Mouse (Mus musculus) kidney, adult 2 months (tissue): ENCODE measurements around the gene Prg3. TPM values are rescaled to one million over a fixed set of nuclear protein-coding genes. Genes with fewer than 3 reads are reported as not detected.

ENCODE experiments used
- DNase-seq: peaks from one replicate; pipeline ENCODE4 v3.0.0; 2021
- H3K27ac ChIP-seq: fragments of 200-500 bp; 2 replicates; pipeline ENCODE4 v1.5.1; 2012; ENCODE audit warnings: low read depth, low read length, control low read depth, inconsistent platforms; ENCODE audit not compliant: insufficient read depth
- H3K27me3 ChIP-seq: fragments of 200-500 bp; replicated peaks from 2 replicates; pipeline ENCODE4 v1.6.1; 2012; ENCODE audit warnings: mild to moderate bottlenecking, moderate library complexity, low read length, inconsistent platforms; ENCODE audit not compliant: control insufficient read depth, insufficient read depth
- H3K36me3 ChIP-seq: fragments of 200-500 bp; 2 replicates; pipeline ENCODE4 v1.6.1; 2012; ENCODE audit warnings: mild to moderate bottlenecking, moderate library complexity, low read length, inconsistent platforms; ENCODE audit not compliant: control insufficient read depth, insufficient read depth
- H3K4me1 ChIP-seq: fragments of 200-500 bp; 2 replicates; pipeline ENCODE4 v1.6.1; 2011; ENCODE audit warnings: low read length; ENCODE audit not compliant: control insufficient read depth, insufficient read depth
- H3K4me3 ChIP-seq: fragments of 200-500 bp; 2 replicates; pipeline ENCODE4 v1.5.1; 2011; ENCODE audit warnings: mild to moderate bottlenecking, low read depth, low read length, control low read depth; ENCODE audit not compliant: insufficient read depth
- CTCF ChIP-seq: fragments of 200-500 bp; conservative IDR thresholded peaks from 2 replicates; pipeline ENCODE4 v1.5.1; 2011; ENCODE audit warnings: low read depth, mild to moderate bottlenecking, control low read depth, low read length, moderate library complexity, mixed read lengths; ENCODE audit not compliant: insufficient read depth, insufficient read length
- POLR2A ChIP-seq: fragments of 200-500 bp; IDR thresholded peaks from one replicate; pipeline ENCODE4 v1.6.1; 2011; ENCODE audit warnings: low read depth, low read length, control low read depth
- WGBS: fragments of 180-500 bp; shearing (Covaris S2); methylation state at CpG from one replicate; pipeline ENCODE4 v1.1.7; 2018; 5-methylcytosine and 5-hydroxymethylcytosine counted together
- polyA plus RNA-seq: library from polyadenylated mRNA; depleted of rRNA; stranded (reverse); fragments of >200 nt; gene quantifications from 2 replicates; pipeline ENCODE4 v1.2.3, GENCODE M21; 2012

The Prg3 gene
- polyA plus RNA-seq, 1 experiment = 0.28 TPM

DNA sequence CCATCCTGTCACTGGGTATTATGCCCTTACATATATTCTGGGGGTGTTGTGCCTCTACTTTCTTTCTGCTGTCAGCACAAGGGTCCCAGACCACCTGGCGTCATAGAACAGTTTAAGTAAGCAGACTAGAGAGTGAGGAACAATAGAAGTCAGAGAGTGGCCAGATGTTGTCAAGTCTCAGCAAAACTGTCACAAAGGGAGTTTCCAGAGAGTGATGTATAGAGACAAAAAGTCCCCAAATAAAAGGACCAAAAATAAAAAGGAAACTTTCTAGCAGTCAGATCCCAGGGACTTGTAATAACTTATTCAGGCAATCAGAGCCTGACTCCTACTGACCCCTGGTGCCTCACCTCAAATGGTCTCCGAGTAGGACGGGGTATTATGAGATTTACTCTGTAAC, 26.1 kb upstream of the Prg3 start:
- no peak for DNase-seq
- H3K4me1 ChIP-seq = no peaks in the 10 kb centered on the region
- 77% methylated on average over 3 of the region's 3 CpGs for WGBS
- H3K27me3 ChIP-seq = no peaks in the 10 kb centered on the region; the same call in 1 of the 2 replicates
- no peaks in the 10 kb centered on the region for H3K36me3 ChIP-seq
- no peak for TF ChIP-seq POLR2A
- no peak for TF ChIP-seq CTCF
- H3K4me3 ChIP-seq = no peak overlapping the region
- H3K27ac ChIP-seq = peak overlapping the region; percentile 71; the same call in 1 of the 2 replicates

DNA sequence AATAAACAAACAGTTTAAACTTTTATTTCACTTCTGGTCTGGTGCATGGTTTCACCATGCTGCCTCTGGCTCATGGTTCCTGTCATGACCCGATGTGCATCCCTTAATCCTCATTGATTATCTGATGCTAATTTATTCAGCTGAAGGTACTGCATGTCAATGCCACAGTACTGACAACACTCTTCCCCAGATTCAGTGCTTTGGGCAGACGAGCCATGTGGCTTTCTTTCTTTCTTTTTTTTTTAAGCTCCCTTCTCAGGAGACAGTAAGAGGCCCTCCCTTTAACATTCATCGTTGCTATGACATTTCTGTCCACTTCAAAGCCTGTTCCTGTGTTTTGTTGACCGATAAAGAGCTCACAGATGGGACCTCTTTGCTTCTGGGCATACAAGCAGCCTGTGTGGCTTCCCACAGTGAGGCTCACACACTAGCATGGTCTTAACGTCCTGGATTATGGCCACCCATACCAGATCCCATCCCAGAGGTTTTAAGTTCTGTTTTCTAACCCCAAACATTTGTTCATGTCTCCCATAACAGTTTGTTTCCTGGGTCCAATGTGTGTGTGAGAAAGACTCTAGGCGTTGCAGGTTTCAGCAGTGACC, 25.0 kb upstream of the Prg3 start:
- Histone ChIP-seq H3K4me3 (no peak overlapping the region), H3K27me3 (no peaks in the 10 kb centered on the region; the same call in 1 of the 2 replicates), H3K36me3 (no peaks in the 10 kb centered on the region), H3K4me1 (no peaks in the 10 kb centered on the region), H3K27ac (no peak overlapping the region)
- DNase-seq = no peak
- 55% methylated on average over 6 of the region's 6 CpGs for WGBS
- no peak for TF ChIP-seq CTCF
- no peak for TF ChIP-seq POLR2A

DNA sequence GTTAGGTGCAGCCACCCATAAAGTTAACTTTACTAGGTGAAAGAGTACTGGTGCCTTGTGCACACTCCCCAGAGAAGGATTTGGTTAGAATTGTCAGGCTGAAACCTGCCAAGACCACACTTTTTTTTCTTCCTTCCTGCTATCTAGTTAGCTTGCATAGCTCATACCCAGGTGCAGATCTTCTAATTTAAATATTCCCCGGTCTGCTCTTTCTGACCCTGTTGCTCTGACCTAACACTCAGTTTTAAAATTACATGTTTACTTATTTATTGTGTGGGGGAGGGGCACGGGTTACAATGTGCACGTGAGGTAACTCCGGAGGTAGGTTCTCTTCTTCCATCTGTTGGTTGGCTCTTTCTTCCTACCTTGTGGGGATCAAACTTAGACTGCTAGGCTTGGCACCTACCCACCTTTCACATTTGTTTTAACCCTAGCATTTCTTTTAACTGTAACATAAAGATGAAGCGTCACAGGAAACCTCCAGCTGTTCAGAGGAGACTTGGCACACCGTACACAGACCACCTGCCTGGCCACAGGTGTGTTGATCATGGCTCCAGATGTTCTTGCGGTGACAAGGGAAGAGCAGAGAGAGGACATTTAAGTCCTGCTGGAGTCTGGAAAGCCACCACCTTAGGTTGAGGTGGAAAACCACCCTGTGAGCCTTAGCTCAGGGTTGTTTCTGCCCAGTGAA, 23.8 kb upstream of the Prg3 start:
- H3K4me1 ChIP-seq = no peaks in the 10 kb centered on the region
- DNase-seq = no peak
- no peaks in the 10 kb centered on the region; the same call in 1 of the 2 replicates for H3K27me3 ChIP-seq
- no peak overlapping the region for H3K4me3 ChIP-seq
- no peaks in the 10 kb centered on the region for H3K36me3 ChIP-seq
- no peak overlapping the region for H3K27ac ChIP-seq
- TF ChIP-seq POLR2A (no peak), CTCF (no peak)
- WGBS = 78% methylated on average over 7 of the region's 7 CpGs

DNA sequence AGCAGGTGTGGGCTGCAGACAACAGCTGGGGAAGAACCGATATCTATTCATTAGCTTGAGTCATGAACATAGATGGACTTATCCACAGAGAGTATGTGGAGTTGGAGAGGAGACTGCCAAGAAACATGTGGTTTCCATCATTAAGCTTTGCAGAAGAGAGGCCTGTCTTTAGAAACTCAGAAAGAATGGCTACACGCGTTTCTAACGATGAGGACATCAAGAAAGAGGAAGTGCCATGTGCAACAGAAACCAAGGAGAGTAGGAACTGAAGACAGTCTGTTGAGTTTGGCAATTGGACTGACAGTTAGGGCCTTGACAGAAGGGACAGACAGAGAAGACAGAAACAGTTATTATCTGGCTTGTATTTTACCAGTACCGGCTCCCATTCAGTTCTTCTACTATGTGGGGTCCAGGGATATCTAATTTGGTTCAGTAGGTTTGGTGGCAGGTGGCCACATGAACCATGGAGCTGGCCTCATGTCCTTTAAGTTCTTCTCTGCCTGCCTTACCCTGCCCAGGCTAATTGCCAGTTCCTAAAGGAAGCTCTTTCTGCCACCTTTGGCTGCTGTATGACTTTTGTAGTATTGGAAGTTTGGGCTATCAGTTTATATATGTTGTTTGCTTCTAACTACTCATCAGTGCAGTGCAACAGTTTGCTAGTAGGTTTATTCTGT, 20.6 kb upstream of the Prg3 start:
- H3K27ac ChIP-seq = no peak overlapping the region
- no peaks in the 10 kb centered on the region; the same call in 1 of the 2 replicates for H3K27me3 ChIP-seq
- no peaks in the 10 kb centered on the region for H3K36me3 ChIP-seq
- no peak for DNase-seq
- 82% methylated on average over 5 of the region's 5 CpGs for WGBS
- no peaks in the 10 kb centered on the region for H3K4me1 ChIP-seq
- H3K4me3 ChIP-seq = no peak overlapping the region
- TF ChIP-seq CTCF (no peak), POLR2A (no peak)

DNA sequence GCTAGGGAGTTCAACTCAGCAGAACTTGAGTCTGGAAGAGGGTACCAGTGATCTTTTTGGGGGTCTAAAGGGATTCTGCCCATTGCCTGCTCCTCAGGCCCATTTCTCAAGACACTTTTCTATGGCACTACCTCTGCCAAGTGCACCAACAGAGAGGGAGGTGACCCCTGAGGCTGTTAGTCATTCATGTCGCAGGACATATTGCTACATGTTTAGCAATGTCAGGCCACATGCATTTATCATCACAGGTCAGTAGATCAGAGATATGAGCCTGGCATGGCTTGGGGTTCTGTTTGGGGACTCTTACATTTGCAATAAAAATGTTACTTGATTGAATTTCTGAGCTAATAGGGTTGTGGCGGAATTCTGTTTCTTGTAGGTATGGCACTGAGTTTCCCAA, 12.4 kb upstream of the Prg3 start:
- WGBS = 91% methylated on average over 2 of the region's 2 CpGs
- no peak for DNase-seq
- Histone ChIP-seq H3K27ac (no peak overlapping the region), H3K4me3 (no peak overlapping the region), H3K27me3 (no peaks in the 10 kb centered on the region), H3K36me3 (no peaks in the 10 kb centered on the region), H3K4me1 (no peaks in the 10 kb centered on the region)
- TF ChIP-seq POLR2A (no peak), CTCF (no peak)

DNA sequence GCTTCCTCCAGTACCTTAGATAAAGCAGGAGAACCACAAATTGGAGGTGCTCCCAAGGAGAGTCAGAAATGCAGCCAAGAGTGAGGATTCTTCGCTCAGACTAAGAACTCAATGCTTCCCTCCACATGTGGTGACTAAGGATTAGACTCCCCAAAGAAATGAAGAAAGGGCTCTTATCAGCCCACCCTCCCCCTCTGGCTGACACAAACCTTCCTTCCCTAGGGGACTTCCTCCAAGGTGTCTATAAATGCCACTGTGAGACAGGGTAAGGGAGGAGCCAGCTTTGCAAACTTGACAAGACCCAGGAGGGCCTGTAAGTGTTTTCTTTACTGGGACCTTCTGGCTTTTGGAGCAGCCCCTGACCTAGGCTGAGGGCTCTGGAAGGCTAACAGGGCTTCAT, 7.8 kb upstream of the Prg3 start, which contains the start of gene Prg2:
Prg2 (plus strand) TSS at position 274 of the 400 bp plus-strand sequence.
- Histone ChIP-seq H3K4me3 (no peak within 1 kb of the TSS), H3K27me3 (no peaks in the 10 kb centered on the region), H3K27ac (no peak within 1 kb of the TSS), H3K36me3 (no peaks in the 10 kb centered on the region), H3K4me1 (no peaks in the 10 kb centered on the region)
- DNase-seq = no peak
- 68% methylated on average over 1 of the region's 1 CpGs for WGBS
- TF ChIP-seq POLR2A = no peak
- TF ChIP-seq CTCF = no peak

DNA sequence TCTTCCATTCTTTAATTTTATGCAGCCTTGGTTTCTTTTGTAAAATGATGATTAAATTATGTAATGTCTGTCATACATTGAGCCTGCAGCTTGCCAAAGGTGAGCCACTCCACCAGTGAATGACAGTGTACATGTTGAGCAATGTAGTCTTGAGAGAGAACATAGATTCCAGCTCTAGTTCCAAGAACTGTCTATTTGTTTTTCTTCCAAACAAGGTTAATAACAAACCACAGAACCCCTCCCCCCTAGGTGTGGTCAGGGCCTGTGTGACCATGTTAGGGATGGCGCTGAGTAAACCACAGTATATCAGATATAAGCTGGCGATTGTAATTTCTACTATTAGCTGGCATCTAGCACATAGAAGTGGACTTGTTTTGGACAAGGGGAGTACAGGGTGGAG, 8.4 kb downstream of the Prg3 start:
- Histone ChIP-seq H3K4me3 (no peak overlapping the region), H3K36me3 (no peaks in the 10 kb centered on the region), H3K27me3 (no peaks in the 10 kb centered on the region), H3K4me1 (no peaks in the 10 kb centered on the region), H3K27ac (no peak overlapping the region)
- WGBS = 90% methylated on average over 2 of the region's 2 CpGs
- DNase-seq = no peak
- TF ChIP-seq CTCF = no peak
